Mouse (Mus musculus): ENCODE measurements around the gene Jam3.

DNA sequence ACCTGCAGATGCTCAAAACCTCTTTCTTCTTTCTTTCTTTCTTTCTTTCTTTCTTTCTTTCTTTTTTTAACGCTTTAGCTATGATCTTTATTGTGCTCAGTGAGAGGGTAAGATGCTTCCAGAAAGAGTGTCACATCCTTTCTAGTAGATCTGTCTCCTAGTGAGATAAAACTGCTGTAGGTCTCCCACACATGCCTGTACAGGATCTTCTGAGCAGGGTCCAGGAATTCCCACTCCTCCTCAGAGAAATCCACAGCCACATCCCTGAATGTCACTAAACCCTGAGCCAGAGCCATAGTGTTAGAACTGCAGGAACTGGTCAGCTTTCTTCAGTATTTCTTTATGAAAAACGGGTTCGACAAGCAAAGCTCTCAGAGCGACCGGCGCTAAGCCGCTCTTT lies 19.8 kb downstream of the Jam3 start:
- TF ChIP-seq CTCF (IDR thresholded peaks at IDR 0.05; ENCODE audit: low read depth) (no peak), EP300 (IDR thresholded peaks at IDR 0.05; ENCODE audit: low read depth) (no peak)
